Mouse (Mus musculus): Measurements from ENCODE around the gene Tubb2a.

The Tubb2a gene

GRCm38 (mm10) chr13:34051692-34052091 is 26.1 kb downstream of the Tubb2a start:
- DNase-seq (ENCODE audit: low spot score): no peak

- DNase-seq (ENCODE audit: low spot score): no peak
Measured at GRCm38 (mm10) chr13:34050479-34050878, 27.3 kb downstream of the Tubb2a start.

DNA sequence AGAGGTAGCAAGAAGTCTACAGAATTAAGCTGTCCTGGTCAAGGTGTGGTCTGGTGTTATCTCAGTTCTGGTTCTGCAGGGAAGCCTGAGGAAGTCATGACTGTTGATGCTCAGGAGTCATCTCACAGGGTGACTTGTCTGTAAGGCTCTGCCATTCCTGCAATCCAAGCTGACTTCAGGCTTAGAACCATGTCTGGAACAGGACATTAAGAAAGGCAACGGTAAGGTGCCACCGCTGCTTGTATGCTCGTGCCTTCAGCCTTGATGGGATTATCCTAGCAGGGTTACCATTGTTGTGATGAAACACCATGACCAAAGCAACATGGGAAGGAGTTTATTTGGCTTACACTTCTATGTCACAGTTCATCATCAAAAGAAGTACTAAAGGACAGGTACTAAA is 30.3 kb downstream of the Tubb2a start:
- no peak for DNase-seq (ENCODE audit: low spot score)

DNA sequence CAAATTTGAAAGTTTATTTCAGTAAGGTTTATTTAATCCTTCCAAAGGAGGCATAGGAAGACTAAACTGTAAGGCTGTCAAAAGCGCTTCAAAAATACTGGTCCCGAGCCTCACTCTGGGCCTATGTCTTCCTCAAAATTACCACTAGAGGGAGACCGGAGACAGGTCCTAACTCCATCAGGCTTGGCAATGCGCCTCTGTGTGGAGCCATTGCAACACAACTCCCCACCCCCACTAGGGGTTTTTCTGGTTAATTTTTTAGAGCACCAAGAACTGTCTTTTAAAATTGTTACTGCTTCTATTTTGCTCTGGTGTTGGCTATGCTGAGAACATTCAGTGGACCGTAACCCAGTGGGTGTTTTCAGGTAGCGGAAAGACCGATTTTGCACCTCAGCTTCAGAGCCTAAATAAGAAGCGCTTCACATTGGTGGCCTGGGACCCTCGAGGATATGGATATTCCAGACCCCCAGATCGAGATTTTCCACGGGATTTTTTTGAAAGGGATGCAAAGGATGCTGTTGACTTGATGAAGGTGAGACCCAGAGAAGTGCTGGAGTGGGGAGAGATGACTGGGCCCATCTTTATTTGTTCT is 31.3 kb downstream of the Tubb2a start:
- peak; percentile 78 for DNase-seq (ENCODE audit: low spot score)

- no peak for DNase-seq (ENCODE audit: low spot score)
Measured at GRCm38 (mm10) chr13:34045511-34046249, 32.1 kb downstream of the Tubb2a start.

DNA sequence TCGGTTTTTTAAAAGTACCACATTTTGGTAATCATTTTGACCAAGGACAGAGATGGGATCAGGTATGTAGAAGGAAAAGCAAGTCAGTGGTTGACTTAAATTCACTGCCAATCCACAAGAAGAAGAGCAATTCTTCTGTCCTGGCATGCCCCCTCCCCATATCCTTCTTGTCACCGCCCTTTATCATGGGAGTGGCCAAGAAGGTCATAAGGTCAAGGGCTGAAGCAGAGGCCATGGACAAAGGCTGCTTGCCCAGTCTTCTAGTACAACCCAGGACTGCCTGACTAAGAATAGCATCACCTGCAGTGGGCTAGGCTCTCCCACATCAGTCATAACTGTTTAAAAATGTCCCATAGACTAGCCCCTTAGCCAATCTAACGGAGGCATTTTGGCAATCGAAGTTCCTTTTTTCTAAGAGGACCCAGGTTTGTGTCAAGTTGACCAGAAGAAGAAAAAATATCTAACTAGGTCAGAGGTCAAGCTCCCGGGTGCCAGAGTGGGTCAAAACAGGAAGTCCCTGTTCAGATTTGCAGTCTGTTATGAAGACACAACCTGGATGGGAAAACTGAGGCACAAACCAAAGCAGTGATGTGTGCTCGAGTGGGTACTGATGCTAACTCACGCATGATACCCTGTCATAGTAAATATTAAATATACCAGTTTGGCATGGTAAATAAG is 34.0 kb downstream of the Tubb2a start:
- DNase-seq (ENCODE audit: low spot score): no peak

- no peak for DNase-seq (ENCODE audit: low spot score)
Measured at GRCm38 (mm10) chr13:34040091-34040490, 37.7 kb downstream of the Tubb2a start.

DNA sequence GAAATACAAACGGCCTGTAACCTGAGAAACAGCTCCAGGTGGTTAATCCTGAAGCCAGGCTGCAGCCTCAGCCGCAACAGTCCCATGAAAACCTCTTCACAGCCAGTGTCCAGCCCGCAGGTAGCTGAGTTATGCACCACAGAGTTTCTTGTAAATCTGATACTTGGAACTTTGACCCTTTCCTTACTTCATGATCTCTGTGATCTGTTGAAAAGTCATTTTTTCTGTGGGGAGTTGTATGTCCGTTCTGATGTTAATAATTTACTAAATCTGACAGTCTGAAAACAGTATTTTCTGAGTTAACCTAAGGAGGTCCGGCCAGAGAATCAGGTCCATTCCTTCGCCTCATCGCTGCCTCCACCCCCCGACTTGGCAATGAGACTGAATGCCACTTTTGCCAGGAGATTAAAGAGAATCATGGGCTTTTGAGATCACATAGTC is 38.9 kb downstream of the Tubb2a start:
- no peak for DNase-seq (ENCODE audit: low spot score)

- DNase-seq (ENCODE audit: low spot score): no peak
Measured at GRCm38 (mm10) chr13:34038056-34038432, 39.8 kb downstream of the Tubb2a start.

GRCm38 (mm10) chr13:34037172-34038055 is 40.4 kb downstream of the Tubb2a start, which contains the start of gene Bphl:
Gene Bphl, plus strand, starts transcription at chr13:34037597.
- peak; percentile 82 for DNase-seq (ENCODE audit: low spot score)

DNA sequence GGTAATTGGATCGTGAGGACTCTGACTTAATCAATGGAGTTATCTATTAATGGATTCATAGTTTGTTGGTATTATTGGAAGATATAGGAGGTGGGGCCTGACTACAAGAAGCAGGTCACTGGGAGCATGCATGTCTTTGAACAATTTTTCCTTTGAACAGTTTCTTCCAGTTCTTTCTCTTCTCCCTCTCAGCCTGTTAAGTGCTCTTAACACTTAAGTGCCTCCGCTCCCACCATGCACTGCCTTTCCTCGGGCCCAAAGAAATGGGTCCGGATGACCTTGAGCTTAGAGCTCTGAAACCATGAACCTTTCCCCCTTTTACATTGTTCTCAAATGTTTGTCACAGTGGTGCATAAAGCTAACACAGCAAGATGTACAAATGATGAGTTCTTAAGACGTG is 41.1 kb downstream of the Tubb2a start:
- no peak for DNase-seq (ENCODE audit: low spot score)

DNA sequence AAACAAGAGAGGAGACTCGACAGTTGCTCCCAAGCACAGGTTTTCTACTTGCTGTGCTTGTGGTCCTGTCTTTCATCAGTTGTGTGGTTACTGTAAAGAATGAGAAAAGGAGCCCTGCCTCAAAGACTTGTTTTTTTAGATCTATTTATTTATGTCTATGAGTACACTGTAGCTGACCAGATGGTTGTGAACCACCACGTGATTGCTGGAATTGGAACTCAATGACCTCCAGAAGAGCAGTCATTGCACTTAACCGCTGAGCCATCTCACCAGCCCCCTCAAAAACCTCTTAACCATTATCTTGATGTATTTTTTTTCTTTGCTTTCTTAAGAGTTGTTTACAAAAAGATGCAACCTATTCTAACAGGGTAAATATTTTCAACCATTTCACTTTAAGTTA is 42.4 kb downstream of the Tubb2a start:
- no peak for DNase-seq (ENCODE audit: low spot score)

DNA sequence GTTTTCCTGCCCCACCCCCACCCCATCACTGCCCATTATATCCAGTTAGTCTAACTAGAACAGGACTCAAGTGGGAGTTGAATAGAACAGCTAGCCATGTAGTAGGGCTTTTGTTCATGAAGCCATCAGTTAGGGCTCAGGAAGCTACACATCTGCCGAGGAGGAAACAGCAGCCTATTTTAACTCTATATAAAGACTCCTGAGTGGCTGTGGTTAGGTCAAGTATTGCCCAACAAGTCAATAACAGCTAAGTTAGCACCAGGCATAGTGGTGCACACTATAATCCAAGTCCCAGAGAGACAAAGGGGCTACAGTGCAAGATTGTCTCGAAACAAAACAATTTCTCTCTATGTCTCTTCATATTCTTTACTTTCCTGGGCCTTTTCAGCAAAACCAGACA is 45.8 kb downstream of the Tubb2a start:
- no peak for DNase-seq (ENCODE audit: low spot score)

Data from ovary, postnatal 14 days (tissue).